Mouse (Mus musculus) liver, embryonic 14.5 days (tissue): ENCODE results near the gene Edaradd.
A peak's percentile ranks its signal among the peaks of the same experiment; 100 is the strongest.

Experiments
- CTCF ChIP-seq: IDR thresholded peaks from 2 replicates; pipeline ENCODE4 v1.5.1; 2016; ENCODE audit warnings: antibody characterized with exemption, low read depth, control low read depth
- EP300 ChIP-seq: IDR thresholded peaks from 2 replicates; pipeline ENCODE4 v1.6.1; 2016; ENCODE audit warnings: antibody characterized with exemption, low read depth

GRCm38 (mm10) chr13:12502665-12503237, 17.5 kb downstream of the Edaradd start:
- no peak for TF ChIP-seq CTCF
- TF ChIP-seq EP300: 0 out of 2 replicates have a peak, but pooled peaks have one; percentile 15
